Mouse (Mus musculus) brain, embryonic 14.5 days (tissue): ENCODE data around the gene Sh3d19. TPM values are rescaled to one million over a fixed set of nuclear protein-coding genes. Genes with fewer than 3 reads are reported as not detected.

Experiments used
- DNase-seq: peaks from one replicate; pipeline ENCODE4 v3.0.0-alpha.2; 2011; ENCODE audit warnings: low read depth
- CTCF ChIP-seq: fragments of 200-500 bp; IDR thresholded peaks from 2 replicates; pipeline ENCODE4 v1.5.1; 2012; ENCODE audit warnings: inconsistent platforms, mild to moderate bottlenecking, moderate library complexity, borderline replicate concordance; ENCODE audit not compliant: insufficient read depth, insufficient read length; ENCODE audit errors: extremely low read depth
- POLR2A ChIP-seq: fragments of 200-500 bp; IDR thresholded peaks from 2 replicates; pipeline ENCODE4 v1.6.1; 2012; ENCODE audit warnings: mild to moderate bottlenecking, inconsistent platforms, borderline replicate concordance; ENCODE audit not compliant: poor library complexity, insufficient read depth, insufficient read length, severe bottlenecking; ENCODE audit errors: extremely low read depth
- polyA plus RNA-seq: library from polyadenylated mRNA; depleted of rRNA; stranded (reverse); fragments of >200 nt; gene quantifications from 2 replicates; pipeline ENCODE4 v1.2.3, GENCODE M21; 2012; rRNA removed

Gene Sh3d19
- 13.4 and 19.4 TPM in 2 replicates for polyA plus RNA-seq

- TF ChIP-seq CTCF, result no peak
- TF ChIP-seq POLR2A, result peak; percentile 60
- peak; percentile 86 for DNase-seq
Observed at GRCm38 (mm10) chr3:85970742-85971598, at the start of gene Sh3d19. Gene Sh3d19, plus strand, starts transcription at chr3:85971109.

- no peak for TF ChIP-seq CTCF
- no peak for TF ChIP-seq POLR2A
Observed at GRCm38 (mm10) chr3:85922331-85922730, 48.6 kb upstream of the Sh3d19 start.

GRCm38 (mm10) chr3:85923343-85923742, 47.6 kb upstream of the Sh3d19 start:
- no peak for DNase-seq
- TF ChIP-seq POLR2A (no peak), CTCF (no peak)

More at GRCm38 (mm10) chr3:85922331-85922730, 48.6 kb upstream of the Sh3d19 start:
- no peak for DNase-seq

GRCm38 (mm10) chr3:85923954-85924945, 46.7 kb upstream of the Sh3d19 start:
- TF ChIP-seq POLR2A (no peak), CTCF (peak; percentile 99)
- DNase-seq, result peak; percentile 91

- TF ChIP-seq CTCF (no peak), POLR2A (no peak)
- DNase-seq, result no peak
Observed at GRCm38 (mm10) chr3:85927296-85927695, 43.6 kb upstream of the Sh3d19 start.

- TF ChIP-seq POLR2A (no peak), CTCF (no peak)
- peak; percentile 64 for DNase-seq
Observed at GRCm38 (mm10) chr3:85928140-85928611, 42.7 kb upstream of the Sh3d19 start.

- TF ChIP-seq CTCF (no peak), POLR2A (no peak)
- no peak for DNase-seq
Observed at GRCm38 (mm10) chr3:85929711-85930110, 41.2 kb upstream of the Sh3d19 start.

- TF ChIP-seq CTCF (no peak), POLR2A (no peak)
- DNase-seq, result no peak
Observed at GRCm38 (mm10) chr3:85930671-85931255, 40.1 kb upstream of the Sh3d19 start.

- TF ChIP-seq CTCF (no peak), POLR2A (no peak)
- DNase-seq, result no peak
Observed at GRCm38 (mm10) chr3:85931859-85932258, 39.0 kb upstream of the Sh3d19 start.

GRCm38 (mm10) chr3:85933586-85933985, 37.3 kb upstream of the Sh3d19 start:
- TF ChIP-seq CTCF (no peak), POLR2A (no peak)

GRCm38 (mm10) chr3:85950914-85951313, 20.0 kb upstream of the Sh3d19 start:
- TF ChIP-seq POLR2A (no peak), CTCF (no peak)
- DNase-seq, result no peak

More at GRCm38 (mm10) chr3:85933586-85933985, 37.3 kb upstream of the Sh3d19 start:
- DNase-seq, result no peak

GRCm38 (mm10) chr3:85952696-85953283, 18.1 kb upstream of the Sh3d19 start:
- DNase-seq, result no peak
- TF ChIP-seq CTCF (no peak), POLR2A (no peak)
